Mouse (Mus musculus) sigmoid colon, adult 10 weeks (tissue): Measurements from ENCODE around the gene Vmn1r180. TPM values are rescaled to one million over a fixed set of nuclear protein-coding genes. Genes with fewer than 3 reads are reported as not detected.

Experiments used
- polyA plus RNA-seq: library from polyadenylated mRNA; stranded (reverse); fragments of 350-450 nt; fragmentation: Illumina TruSeq; extraction: RNeasy Lipid Tissue Mini Kit (QIAGEN cat#74804); gene quantifications from one replicate; pipeline ENCODE4 v1.2.3, GENCODE M21; 2014; ENCODE audit warnings: low read depth, low replicate concordance

Gene Vmn1r180
- polyA plus RNA-seq, result not detected

GRCm38 (mm10) chr7:23950332-23950731, at the start of gene Vmn1r180:
Gene Vmn1r180 (plus strand): TSS chr7:23950632.

GRCm38 (mm10) chr7:23926678-23927077, 23.8 kb upstream of the Vmn1r180 start, which contains the start of gene Vmn1r179:
Gene Vmn1r179 (plus strand): TSS chr7:23926978.

GRCm38 (mm10) chr7:23974315-23974714, 23.9 kb downstream of the Vmn1r180 start, which contains the start of gene Vmn1r181:
Gene Vmn1r181 (plus strand): TSS chr7:23974615.

DNA sequence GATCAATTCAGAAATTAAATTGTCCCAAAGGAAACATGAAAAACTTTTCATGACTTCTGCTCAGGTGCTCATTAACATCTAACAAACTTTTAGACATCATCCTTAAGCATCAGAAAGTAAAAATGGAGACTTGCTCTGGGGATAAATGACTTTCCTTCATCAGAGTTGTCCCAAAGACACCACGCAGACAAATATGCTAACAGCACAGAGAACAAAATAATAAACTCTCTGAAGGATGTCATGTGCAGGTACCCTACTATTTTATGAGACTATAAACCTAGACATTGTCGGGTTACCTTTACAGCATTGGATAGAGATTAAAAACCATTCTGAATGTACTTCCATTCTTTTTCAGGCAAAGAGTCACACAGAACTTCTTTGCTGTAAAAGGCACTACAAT, 51.0 kb downstream of the Vmn1r180 start, which contains the start of gene V1rd19:
Gene V1rd19, plus strand, starts transcription at position 301 of the 400 bp plus-strand sequence.

Other genes with a start within 250 kb of the Vmn1r180 start
- gene Vmn1r173, start 249.9 kb upstream of the Vmn1r180 start, polyA plus RNA-seq, result not detected
- not detected for gene Vmn1r174, start 198.4 kb upstream of the Vmn1r180 start, polyA plus RNA-seq
- not detected for gene Vmn1r175, start 140.0 kb upstream of the Vmn1r180 start, polyA plus RNA-seq
- not detected for gene Vmn1r176, start 113.3 kb upstream of the Vmn1r180 start, polyA plus RNA-seq
- gene Vmn1r177, start 84.2 kb upstream of the Vmn1r180 start, polyA plus RNA-seq, result not detected
- gene Vmn1r178, start 58.6 kb upstream of the Vmn1r180 start, polyA plus RNA-seq, result not detected
- gene Vmn1r179, start 23.7 kb upstream of the Vmn1r180 start, polyA plus RNA-seq, result not detected
- 0.28 TPM for gene Vmn1r181, start 24.0 kb downstream of the Vmn1r180 start, polyA plus RNA-seq
- not detected for gene V1rd19, start 51.1 kb downstream of the Vmn1r180 start, polyA plus RNA-seq
- not detected for gene Vmn1r183, start 102.6 kb downstream of the Vmn1r180 start, polyA plus RNA-seq
- 12.2 TPM for gene Zfp180, start 131.3 kb downstream of the Vmn1r180 start, polyA plus RNA-seq
- gene Zfp112, start 161.7 kb downstream of the Vmn1r180 start, polyA plus RNA-seq, result 1.7 TPM
- 7.3 TPM for gene Zfp235, start 183.5 kb downstream of the Vmn1r180 start, polyA plus RNA-seq
- 0.50 TPM for gene Zfp114, start 224.4 kb downstream of the Vmn1r180 start, polyA plus RNA-seq